Mouse (Mus musculus) kidney, postnatal 4 days (tissue): ENCODE measurements at regions not wholly inside any gene's neighbourhood (a gene's known extent, or its start where the extent isn't known, plus 50 kb on each side); places are given as distances from the start of the nearest gene placed in this dataset.

Source experiments
- DNase-seq, 2 experiments: peaks; one replicate each; pipeline ENCODE4 v3.0.0; 2021; ENCODE audit warnings: mixed read lengths in 2 of 2

- DNase-seq = no peak
These were observed 51.3 kb upstream of the Cpsf6 start for GRCm38 (mm10) chr10:117431086-117431619.

DNA sequence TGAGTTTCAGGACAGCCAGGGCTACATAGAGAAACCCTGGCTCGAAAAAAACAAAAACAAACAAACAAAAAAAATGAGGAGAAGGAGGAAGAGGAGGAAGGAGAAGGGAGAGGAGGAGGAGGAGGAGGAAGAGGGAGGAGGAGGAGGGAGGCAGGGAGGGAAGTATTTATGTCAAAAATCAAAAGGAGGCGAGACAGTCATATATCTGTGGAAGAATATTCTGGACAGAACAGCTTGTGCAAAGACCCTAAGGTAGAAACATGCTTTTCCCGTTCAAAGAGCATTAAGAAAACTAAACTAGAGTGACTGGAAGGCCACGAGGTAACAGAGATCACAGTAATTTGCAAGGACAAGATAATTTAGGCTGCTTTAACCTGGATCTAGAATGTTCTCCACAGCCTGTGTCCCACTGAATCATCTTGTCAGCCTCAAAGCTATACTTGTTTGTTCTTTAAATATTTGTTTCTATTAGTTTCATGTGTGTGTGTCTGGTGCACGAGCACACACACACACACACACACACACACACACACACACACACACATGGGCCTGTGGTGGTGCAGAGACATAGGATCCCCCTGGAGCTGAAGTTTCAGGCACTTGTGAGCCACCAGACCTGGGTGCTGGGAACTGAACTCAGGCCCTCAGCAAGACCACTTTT is 50.5 kb upstream of the Cpsf6 start:
- DNase-seq = no peak

DNA sequence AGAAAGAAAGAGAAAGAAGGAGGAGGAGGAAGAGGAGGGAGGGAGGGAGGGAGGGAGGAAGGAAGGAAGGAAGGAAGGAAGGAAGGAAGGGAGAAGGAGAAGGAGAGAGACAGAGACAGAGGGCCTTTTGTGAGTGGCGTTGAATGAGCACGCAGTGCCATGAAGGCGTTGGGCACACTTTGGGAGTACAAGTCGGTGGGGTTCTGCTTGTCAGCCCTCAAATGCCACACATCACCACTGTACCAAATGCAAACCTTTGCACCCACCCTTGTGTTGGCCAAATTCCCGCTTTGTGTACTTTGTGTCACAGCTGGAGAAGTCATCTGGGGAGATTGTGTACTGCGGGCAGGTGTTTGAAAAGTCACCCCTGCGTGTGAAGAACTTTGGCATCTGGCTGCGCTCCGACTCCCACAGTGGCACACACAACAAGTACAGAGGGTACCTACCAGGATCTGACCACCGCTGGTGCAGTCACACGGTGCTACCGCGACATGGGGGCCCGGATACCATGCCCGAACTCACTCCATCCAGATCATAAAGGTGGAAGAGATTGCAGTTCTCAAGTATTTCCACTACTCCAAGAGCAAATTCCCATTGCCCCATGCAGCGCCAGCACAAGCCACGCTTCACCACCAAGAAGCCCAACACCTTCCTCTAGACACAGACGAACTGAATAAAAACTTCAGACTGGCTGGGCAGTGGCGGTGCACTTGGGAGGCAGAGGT is 49.8 kb upstream of the Cpsf6 start:
- no peak for DNase-seq
